Mouse (Mus musculus): Measurements from ENCODE around the gene Zfp366. TPM values are rescaled to one million over a fixed set of nuclear protein-coding genes. Genes with fewer than 3 reads are reported as not detected.

Gene Zfp366
- polyA plus RNA-seq, 1 experiment from 2014 or later, result 0.14 TPM

GRCm38 (mm10) chr13:99258677-99259076, 74.1 kb downstream of the Zfp366 start:
- no peak overlapping the region for H3K9ac ChIP-seq
- WGBS (ENCODE audit: insufficient replicate concordance), result 62% methylated on average over 3 of the region's 3 CpGs
- no peaks in the 10 kb centered on the region for H3K9me3 ChIP-seq (replicated peaks)
- no peaks in the 10 kb centered on the region for H3K27me3 ChIP-seq
- H3K36me3 ChIP-seq (replicated peaks), result no peaks in the 10 kb centered on the region
- H3K27ac ChIP-seq (replicated peaks), result no peak overlapping the region
- no peak overlapping the region for H3K4me3 ChIP-seq (replicated peaks)
- ATAC-seq (ENCODE audit: insufficient read depth), result no peak
- no peak overlapping the region for H3K4me2 ChIP-seq
- H3K4me1 ChIP-seq (replicated peaks), result no peaks in the 10 kb centered on the region

GRCm38 (mm10) chr13:99259502-99260174, 75.0 kb downstream of the Zfp366 start:
- no peak overlapping the region for H3K4me3 ChIP-seq (replicated peaks)
- 67% methylated on average over 15 of the region's 15 CpGs for WGBS (ENCODE audit: insufficient replicate concordance)
- no peak for ATAC-seq (ENCODE audit: insufficient read depth)
- H3K4me1 ChIP-seq (replicated peaks), result no peaks in the 10 kb centered on the region
- H3K36me3 ChIP-seq (replicated peaks), result no peaks in the 10 kb centered on the region
- H3K27ac ChIP-seq (replicated peaks), result no peak overlapping the region
- H3K27me3 ChIP-seq, result no peaks in the 10 kb centered on the region
- no peak overlapping the region for H3K4me2 ChIP-seq
- no peak overlapping the region for H3K9ac ChIP-seq
- no peaks in the 10 kb centered on the region for H3K9me3 ChIP-seq (replicated peaks)

- Histone ChIP-seq H3K9me3 (replicated peaks) (no peaks in the 10 kb centered on the region), H3K27me3 (no peaks in the 10 kb centered on the region), H3K4me1 (replicated peaks) (no peaks in the 10 kb centered on the region), H3K4me2 (no peak overlapping the region), H3K27ac (replicated peaks) (no peak overlapping the region), H3K4me3 (replicated peaks) (no peak overlapping the region), H3K9ac (no peak overlapping the region), H3K36me3 (replicated peaks) (no peaks in the 10 kb centered on the region)
- ATAC-seq (ENCODE audit: insufficient read depth), result no peak
- 47% methylated on average over 1 of the region's 1 CpGs for WGBS (ENCODE audit: insufficient replicate concordance)
These were observed 77.8 kb downstream of the Zfp366 start for GRCm38 (mm10) chr13:99262406-99262805.

GRCm38 (mm10) chr13:99263159-99263783, 78.6 kb downstream of the Zfp366 start:
- H3K9ac ChIP-seq, result no peak overlapping the region
- no peak overlapping the region for H3K27ac ChIP-seq (replicated peaks)
- no peak overlapping the region for H3K4me2 ChIP-seq
- no peaks in the 10 kb centered on the region for H3K4me1 ChIP-seq (replicated peaks)
- H3K9me3 ChIP-seq (replicated peaks), result no peaks in the 10 kb centered on the region
- ATAC-seq (ENCODE audit: insufficient read depth), result no peak
- 60% methylated on average over 4 of the region's 4 CpGs for WGBS (ENCODE audit: insufficient replicate concordance)
- H3K27me3 ChIP-seq, result no peaks in the 10 kb centered on the region
- H3K4me3 ChIP-seq (replicated peaks), result no peak overlapping the region
- H3K36me3 ChIP-seq (replicated peaks), result no peaks in the 10 kb centered on the region

GRCm38 (mm10) chr13:99264483-99264882, 79.9 kb downstream of the Zfp366 start:
- H3K36me3 ChIP-seq (replicated peaks), result no peaks in the 10 kb centered on the region
- H3K4me1 ChIP-seq (replicated peaks), result no peaks in the 10 kb centered on the region
- no peak overlapping the region for H3K4me2 ChIP-seq
- H3K9ac ChIP-seq, result no peak overlapping the region
- 65% methylated on average over 6 of the region's 6 CpGs for WGBS (ENCODE audit: insufficient replicate concordance)
- H3K9me3 ChIP-seq (replicated peaks), result no peaks in the 10 kb centered on the region
- H3K27me3 ChIP-seq, result no peaks in the 10 kb centered on the region
- no peak overlapping the region for H3K27ac ChIP-seq (replicated peaks)
- no peak overlapping the region for H3K4me3 ChIP-seq (replicated peaks)
- ATAC-seq (ENCODE audit: insufficient read depth), result no peak

- Histone ChIP-seq H3K9me3 (replicated peaks) (no peaks in the 10 kb centered on the region), H3K27ac (replicated peaks) (no peak overlapping the region), H3K36me3 (replicated peaks) (no peaks in the 10 kb centered on the region), H3K27me3 (no peaks in the 10 kb centered on the region), H3K9ac (no peak overlapping the region), H3K4me1 (replicated peaks) (no peaks in the 10 kb centered on the region), H3K4me2 (no peak overlapping the region), H3K4me3 (replicated peaks) (no peak overlapping the region)
- no peak for ATAC-seq (ENCODE audit: insufficient read depth)
- WGBS (ENCODE audit: insufficient replicate concordance), result 62% methylated on average over 3 of the region's 3 CpGs
These were observed 87.4 kb downstream of the Zfp366 start for GRCm38 (mm10) chr13:99272046-99272445.

GRCm38 (mm10) chr13:99277521-99277920, 92.9 kb downstream of the Zfp366 start:
- H3K4me2 ChIP-seq, result no peak overlapping the region
- no peaks in the 10 kb centered on the region for H3K27me3 ChIP-seq
- H3K9ac ChIP-seq, result no peak overlapping the region
- no peaks in the 10 kb centered on the region for H3K4me1 ChIP-seq (replicated peaks)
- H3K27ac ChIP-seq (replicated peaks), result no peak overlapping the region
- ATAC-seq (ENCODE audit: insufficient read depth), result no peak
- H3K36me3 ChIP-seq (replicated peaks), result no peaks in the 10 kb centered on the region
- WGBS (ENCODE audit: insufficient replicate concordance), result 70% methylated on average over 3 of the region's 3 CpGs
- H3K9me3 ChIP-seq (replicated peaks), result no peaks in the 10 kb centered on the region
- no peak overlapping the region for H3K4me3 ChIP-seq (replicated peaks)

GRCm38 (mm10) chr13:99278511-99278910, 93.9 kb downstream of the Zfp366 start:
- H3K36me3 ChIP-seq (replicated peaks), result no peaks in the 10 kb centered on the region
- no peak overlapping the region for H3K27ac ChIP-seq (replicated peaks)
- H3K4me1 ChIP-seq (replicated peaks), result no peaks in the 10 kb centered on the region
- no peak overlapping the region for H3K4me2 ChIP-seq
- no peak overlapping the region for H3K9ac ChIP-seq
- H3K4me3 ChIP-seq (replicated peaks), result no peak overlapping the region
- no peak for ATAC-seq (ENCODE audit: insufficient read depth)
- no peaks in the 10 kb centered on the region for H3K27me3 ChIP-seq
- no peaks in the 10 kb centered on the region for H3K9me3 ChIP-seq (replicated peaks)
- WGBS (ENCODE audit: insufficient replicate concordance), result 62% methylated on average over 6 of the region's 6 CpGs

GRCm38 (mm10) chr13:99279351-99279750, 94.7 kb downstream of the Zfp366 start:
- H3K4me2 ChIP-seq, result no peak overlapping the region
- 60% methylated on average over 10 of the region's 10 CpGs for WGBS (ENCODE audit: insufficient replicate concordance)
- ATAC-seq (ENCODE audit: insufficient read depth), result no peak; the same call in 1 of the 2 replicates
- no peaks in the 10 kb centered on the region for H3K9me3 ChIP-seq (replicated peaks)
- H3K27me3 ChIP-seq, result no peaks in the 10 kb centered on the region
- no peak overlapping the region for H3K9ac ChIP-seq
- no peaks in the 10 kb centered on the region for H3K4me1 ChIP-seq (replicated peaks)
- no peaks in the 10 kb centered on the region for H3K36me3 ChIP-seq (replicated peaks)
- H3K4me3 ChIP-seq (replicated peaks), result no peak overlapping the region
- H3K27ac ChIP-seq (replicated peaks), result no peak overlapping the region

GRCm38 (mm10) chr13:99282961-99283360, 98.3 kb downstream of the Zfp366 start:
- Histone ChIP-seq H3K9ac (no peak overlapping the region), H3K27ac (replicated peaks) (no peak overlapping the region), H3K36me3 (replicated peaks) (no peaks in the 10 kb centered on the region), H3K4me2 (no peak overlapping the region), H3K4me3 (replicated peaks) (no peak overlapping the region), H3K9me3 (replicated peaks) (no peaks in the 10 kb centered on the region), H3K27me3 (no peaks in the 10 kb centered on the region), H3K4me1 (replicated peaks) (no peaks in the 10 kb centered on the region)
- ATAC-seq (ENCODE audit: insufficient read depth), result no peak
- WGBS (ENCODE audit: insufficient replicate concordance), result 62% methylated on average over 6 of the region's 6 CpGs

- Histone ChIP-seq H3K4me2 (no peak overlapping the region), H3K4me3 (replicated peaks) (no peak overlapping the region), H3K27me3 (no peaks in the 10 kb centered on the region), H3K27ac (replicated peaks) (no peak overlapping the region), H3K4me1 (replicated peaks) (no peaks in the 10 kb centered on the region), H3K9ac (no peak overlapping the region), H3K9me3 (replicated peaks) (no peaks in the 10 kb centered on the region), H3K36me3 (replicated peaks) (no peaks in the 10 kb centered on the region)
- 79% methylated on average over 12 of the region's 12 CpGs for WGBS (ENCODE audit: insufficient replicate concordance)
- no peak for ATAC-seq (ENCODE audit: insufficient read depth)
These were observed 99.3 kb downstream of the Zfp366 start for GRCm38 (mm10) chr13:99283916-99284315.

Measured in liver, embryonic 15.5 days (tissue).